Mouse (Mus musculus) mouse trophoblast stem cell (cell line): ENCODE data around the gene Zfp11.
"Not testable (repeated sequence)": the region's sequence is repeated elsewhere in the genome, so short reads cannot be mapped to it uniquely, and the experiment has no call there.

ENCODE experiments used
- in situ Hi-C, 2 experiments: fragments of 300-500 bp; cut with MseI, MboI; formaldehyde crosslinking; loops; 2 replicates in 1 of 2; 3 replicates in 1 of 2; pipeline ENCODE4 v1.15.1; 2025

The Zfp11 gene

GRCm38 (mm10) chr5:129670036-129670458, at the start of gene Zfp11:
Gene Zfp11 (minus strand): TSS chr5:129670099.
- in situ Hi-C loops = no loop called here

GRCm38 (mm10) chr5:129717016-129717415, 47.1 kb upstream of the Zfp11 start:
- in situ Hi-C loops = no loop called here

GRCm38 (mm10) chr5:129715326-129715861, 45.5 kb upstream of the Zfp11 start, which contains the start of gene Mrps17:
Gene Mrps17 (plus strand): TSS chr5:129715497.
- in situ Hi-C loops = no loop called here

- in situ Hi-C loops = no loop called here
Observed at GRCm38 (mm10) chr5:129708412-129708811, 38.5 kb upstream of the Zfp11 start, which contains the start of gene Sept14. Gene Sept14 (minus strand): TSS chr5:129708512.

GRCm38 (mm10) chr5:129703368-129703767, 33.5 kb upstream of the Zfp11 start:
- in situ Hi-C loops = no loop called here

GRCm38 (mm10) chr5:129701706-129702105, 31.8 kb upstream of the Zfp11 start:
- in situ Hi-C loops = no loop called here

GRCm38 (mm10) chr5:129700506-129700905, 30.6 kb upstream of the Zfp11 start:
- in situ Hi-C loops = no loop called here

GRCm38 (mm10) chr5:129690528-129690927, 20.6 kb upstream of the Zfp11 start:
- in situ Hi-C loops = no loop called here

- in situ Hi-C loops = no loop called here
Observed at GRCm38 (mm10) chr5:129687621-129688020, 17.7 kb upstream of the Zfp11 start.

GRCm38 (mm10) chr5:129685141-129685540, 15.2 kb upstream of the Zfp11 start:
- in situ Hi-C loops = not testable (repeated sequence)

- in situ Hi-C loops = no loop called here
Observed at GRCm38 (mm10) chr5:129669453-129670035, 355 bp downstream of the Zfp11 start.

GRCm38 (mm10) chr5:129667851-129668250, 2.0 kb downstream of the Zfp11 start:
- in situ Hi-C loops = no loop called here

- in situ Hi-C loops = no loop called here
Observed at GRCm38 (mm10) chr5:129666271-129666909, 3.5 kb downstream of the Zfp11 start.

GRCm38 (mm10) chr5:129664090-129664489, 5.8 kb downstream of the Zfp11 start:
- in situ Hi-C loops = no loop called here

- in situ Hi-C loops = no loop called here
Observed at GRCm38 (mm10) chr5:129657931-129658330, 12.0 kb downstream of the Zfp11 start.

GRCm38 (mm10) chr5:129657016-129657415, 12.9 kb downstream of the Zfp11 start:
- in situ Hi-C loops = no loop called here

GRCm38 (mm10) chr5:129650858-129651257, 19.0 kb downstream of the Zfp11 start:
- in situ Hi-C loops = no loop called here

- in situ Hi-C loops = not testable (repeated sequence)
Observed at GRCm38 (mm10) chr5:129632270-129633250, 37.3 kb downstream of the Zfp11 start.

GRCm38 (mm10) chr5:129626586-129626985, 43.3 kb downstream of the Zfp11 start:
- in situ Hi-C loops = not testable (repeated sequence)

- in situ Hi-C loops = no loop called here
Observed at GRCm38 (mm10) chr5:129626099-129626498, 43.8 kb downstream of the Zfp11 start.

- in situ Hi-C loops = no loop called here
Observed at GRCm38 (mm10) chr5:129621361-129621760, 48.5 kb downstream of the Zfp11 start.

- in situ Hi-C loops = not testable (repeated sequence)
Observed at GRCm38 (mm10) chr5:129620600-129620999, 49.3 kb downstream of the Zfp11 start.
